Mouse (Mus musculus) bone marrow macrophage, adult 2 months (primary cell): Measurements from ENCODE around the gene 2310057J18Rik. TPM values are rescaled to one million over a fixed set of nuclear protein-coding genes. Genes with fewer than 3 reads are reported as not detected.
A peak's percentile ranks its signal among the peaks of the same experiment; 100 is the strongest.
"Not testable (repeated sequence)": the region's sequence is repeated elsewhere in the genome, so short reads cannot be mapped to it uniquely, and the experiment has no call there.

Experiments
- H3K27ac ChIP-seq: 2 replicates; pipeline ENCODE4 v1.5.1; 2012; ENCODE audit warnings: low read depth, low read length; ENCODE audit not compliant: insufficient read depth
- H3K4me1 ChIP-seq: 2 replicates; pipeline ENCODE4 v1.6.1; 2012; ENCODE audit warnings: low read length; ENCODE audit not compliant: control insufficient read depth, insufficient read depth
- H3K4me3 ChIP-seq: 2 replicates; pipeline ENCODE4 v1.5.1; 2012; ENCODE audit warnings: mild to moderate bottlenecking, low read length, moderate library complexity; ENCODE audit not compliant: insufficient read depth
- CTCF ChIP-seq: IDR thresholded peaks from 2 replicates; pipeline ENCODE4 v1.5.1; 2012; ENCODE audit warnings: low read depth, mild to moderate bottlenecking, low read length, moderate library complexity
- POLR2A ChIP-seq: IDR thresholded peaks from 2 replicates; pipeline ENCODE4 v1.6.1; 2012; ENCODE audit warnings: mild to moderate bottlenecking, low read depth, low read length, borderline replicate concordance
- polyA plus RNA-seq: library from polyadenylated mRNA; stranded (reverse); fragments of >200 nt; gene quantifications from 2 replicates; pipeline ENCODE4 v1.2.4, GENCODE M21; 2012; ENCODE audit not compliant: missing spikeins, insufficient read depth, insufficient read length

Gene 2310057J18Rik
- not detected in 2 replicates for polyA plus RNA-seq

DNA sequence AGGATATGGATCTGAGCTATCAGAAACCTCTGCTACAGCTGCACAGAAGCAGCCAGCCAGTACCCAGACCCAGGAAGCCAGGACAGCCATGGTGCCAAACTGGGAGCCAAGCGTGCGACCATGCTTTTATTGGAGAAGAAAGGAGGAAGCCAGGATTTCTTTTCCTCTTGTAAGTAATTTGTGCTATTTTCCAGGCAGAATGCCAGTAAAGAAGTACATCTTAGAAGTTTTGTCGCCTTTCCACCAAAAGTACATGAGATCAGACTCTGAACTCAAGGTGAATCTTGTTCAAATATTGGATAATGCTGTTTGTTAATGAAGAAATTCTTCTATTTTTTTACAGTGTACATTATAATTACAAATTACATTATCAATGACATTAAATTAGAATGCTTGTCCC, at the start of gene 2310057J18Rik:
Gene 2310057J18Rik, minus strand, starts transcription at position 101 of the 400 bp plus-strand sequence.
- Histone ChIP-seq H3K4me1 (no peaks in the 10 kb centered on the region), H3K4me3 (no peak within 1 kb of the TSS), H3K27ac (no peak within 1 kb of the TSS)
- TF ChIP-seq CTCF, result no peak
- TF ChIP-seq POLR2A, result no peak

GRCm38 (mm10) chr10:29029960-29030359, 43.9 kb upstream of the 2310057J18Rik start:
- not testable (repeated sequence) for H3K4me3 ChIP-seq, H3K27ac ChIP-seq, H3K4me1 ChIP-seq

DNA sequence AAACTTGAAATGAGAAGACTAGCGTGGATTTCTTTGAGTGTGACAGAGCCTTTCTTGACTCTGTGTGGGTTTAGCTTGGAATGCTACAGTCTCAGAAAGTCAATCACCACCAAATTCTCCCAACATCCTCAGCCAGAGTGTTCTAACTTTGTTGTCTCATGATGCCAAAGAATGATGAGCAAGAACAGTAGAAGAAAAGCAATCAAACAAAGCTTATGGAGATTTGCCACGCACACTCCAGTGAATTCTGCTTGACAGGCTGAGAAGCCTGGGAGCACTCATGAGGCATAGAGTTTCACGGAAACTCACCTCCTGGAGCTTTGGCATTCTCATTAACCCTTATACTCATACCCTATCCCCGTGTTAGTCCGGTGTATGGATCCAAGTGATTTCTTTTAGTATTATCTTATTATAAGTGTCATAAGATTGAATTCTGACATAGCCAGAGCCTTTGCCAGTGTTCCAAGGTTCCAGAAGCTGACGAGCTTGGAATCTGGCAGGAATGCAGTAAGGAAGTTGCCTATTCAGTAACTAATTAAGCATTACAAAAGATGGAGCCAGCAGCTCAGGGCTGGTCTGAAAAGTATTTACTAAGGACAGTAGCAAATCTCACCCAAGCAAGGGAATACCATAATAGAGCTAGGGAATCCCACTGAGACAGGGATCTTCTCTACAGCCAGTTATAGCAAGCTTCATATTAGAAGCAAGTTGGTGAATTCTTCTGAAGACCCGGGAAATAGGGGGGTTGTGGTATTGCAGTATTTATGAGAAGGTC, 33.6 kb upstream of the 2310057J18Rik start:
- Histone ChIP-seq H3K4me3 (no peak overlapping the region), H3K4me1 (no peaks in the 10 kb centered on the region), H3K27ac (no peak overlapping the region)
- TF ChIP-seq POLR2A, result no peak
- no peak for TF ChIP-seq CTCF

- no peak overlapping the region for H3K4me3 ChIP-seq
- H3K4me1 ChIP-seq, result no peaks in the 10 kb centered on the region
- H3K27ac ChIP-seq, result no peak overlapping the region
- no peak for TF ChIP-seq CTCF
- no peak for TF ChIP-seq POLR2A
Observed at GRCm38 (mm10) chr10:28997776-28998175, 11.7 kb upstream of the 2310057J18Rik start.

GRCm38 (mm10) chr10:28988990-28989389, 2.9 kb upstream of the 2310057J18Rik start:
- TF ChIP-seq CTCF (no peak), POLR2A (no peak)
- Histone ChIP-seq H3K4me3 (no peak overlapping the region), H3K27ac (no peak overlapping the region), H3K4me1 (no peaks in the 10 kb centered on the region)

DNA sequence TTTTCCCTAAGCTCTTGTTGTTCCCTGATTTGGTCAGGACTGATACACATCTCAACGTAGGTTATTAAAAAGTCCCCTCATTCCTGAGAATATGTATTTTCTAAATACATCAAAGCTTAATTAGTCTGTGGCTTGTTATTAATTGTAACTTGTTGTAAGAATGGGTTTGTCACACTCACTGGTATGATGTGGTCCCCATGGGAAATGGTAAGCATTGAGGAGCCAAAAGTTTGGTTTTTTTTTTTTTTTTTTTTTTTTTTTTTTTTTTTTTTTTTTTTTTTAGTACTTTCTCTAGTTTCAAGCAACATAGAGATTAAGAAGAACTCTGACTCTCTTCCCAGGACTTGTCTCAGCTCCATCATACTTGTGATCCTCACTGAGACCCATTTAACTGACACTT, 17.9 kb downstream of the 2310057J18Rik start:
- Histone ChIP-seq H3K27ac (no peak overlapping the region), H3K4me3 (no peak overlapping the region), H3K4me1 (no peaks in the 10 kb centered on the region)
- TF ChIP-seq POLR2A, result no peak
- TF ChIP-seq CTCF, result no peak

DNA sequence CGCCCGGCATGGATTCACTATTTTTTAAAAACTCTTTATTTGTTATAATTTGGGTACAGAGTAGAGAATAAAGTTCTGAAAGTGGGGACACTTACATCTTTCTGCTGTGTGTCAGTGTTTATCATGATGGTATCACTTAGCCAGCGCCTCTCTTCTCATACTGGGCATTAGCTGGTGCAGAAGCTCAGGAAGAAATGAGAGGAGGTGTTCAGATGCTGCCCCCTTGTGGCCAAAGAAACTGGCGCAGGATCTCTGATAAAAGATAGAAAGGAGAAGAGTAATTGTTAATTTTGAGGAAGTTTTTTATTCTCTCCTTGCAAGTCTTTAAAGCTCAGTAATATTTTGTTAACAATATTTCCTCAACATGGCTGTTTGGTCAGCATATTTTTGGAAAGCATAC, 31.0 kb downstream of the 2310057J18Rik start:
- Histone ChIP-seq H3K4me1 (no peaks in the 10 kb centered on the region), H3K4me3 (no peak overlapping the region), H3K27ac (no peak overlapping the region)
- TF ChIP-seq CTCF, result peak; percentile 28
- TF ChIP-seq POLR2A, result no peak

DNA sequence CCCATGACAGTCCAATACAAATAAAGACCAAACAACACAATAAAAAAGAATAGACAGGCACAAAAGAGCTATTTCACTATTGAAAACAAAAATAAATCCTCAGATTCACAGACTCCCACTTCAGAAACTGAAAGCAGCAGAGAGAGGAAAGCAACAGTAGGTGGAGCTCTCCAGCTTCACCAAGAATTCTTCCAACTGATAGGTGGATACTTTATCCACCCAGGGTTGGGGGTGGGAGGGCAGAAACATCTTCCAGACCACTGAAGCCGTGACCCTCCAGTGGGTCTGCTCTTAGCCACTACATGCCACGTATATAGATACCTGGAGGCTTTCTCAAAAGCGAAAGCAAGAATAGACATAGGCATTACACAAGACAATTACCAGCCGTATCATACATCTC, 31.6 kb downstream of the 2310057J18Rik start:
- H3K4me1 ChIP-seq, result no peaks in the 10 kb centered on the region
- H3K4me3 ChIP-seq, result no peak overlapping the region
- no peak overlapping the region for H3K27ac ChIP-seq
- TF ChIP-seq POLR2A (no peak), CTCF (no peak)

Other genes with a start within 250 kb of the 2310057J18Rik start
- not detected in 2 replicates for gene Soga3, start 157.5 kb upstream of the 2310057J18Rik start, polyA plus RNA-seq
- gene Gm49353, start 212.7 kb upstream of the 2310057J18Rik start, polyA plus RNA-seq, result not detected in 2 replicates
- 0.27 TPM in 1 of 2 replicates, not detected in the other for gene 9330159F19Rik, start 225.3 kb upstream of the 2310057J18Rik start, polyA plus RNA-seq